Mouse (Mus musculus): ENCODE data around the gene Diaph3. TPM values are rescaled to one million over a fixed set of nuclear protein-coding genes. Genes with fewer than 3 reads are reported as not detected.

The Diaph3 gene
- polyA plus RNA-seq, 1 experiment from 2014 or later = 13.3 TPM

DNA sequence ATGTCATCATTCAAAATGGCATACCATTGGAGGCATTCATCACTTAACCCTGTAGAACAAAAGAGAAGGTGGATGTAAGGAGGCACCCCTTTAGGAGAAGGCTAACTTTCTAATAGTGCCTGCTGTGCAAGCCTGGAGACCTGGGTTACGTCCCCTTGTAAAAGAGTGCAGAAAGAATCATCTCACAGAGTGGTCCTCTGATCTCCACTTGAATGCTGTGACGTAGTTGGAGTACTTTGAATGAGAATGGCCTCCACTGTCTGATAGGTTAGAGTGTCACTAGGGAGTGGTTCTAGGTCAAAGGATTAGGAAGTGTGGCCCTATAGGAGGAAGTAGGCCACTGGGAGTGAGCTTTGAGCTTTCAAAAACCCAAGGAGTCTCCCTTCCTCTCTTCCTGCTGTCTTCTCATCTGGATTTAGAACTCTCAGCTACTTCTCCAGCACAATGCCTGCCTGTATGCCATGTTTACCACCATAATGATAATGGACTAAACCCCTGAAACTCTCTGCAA is 66.0 kb downstream of the Diaph3 start:
- H3K4me2 ChIP-seq (replicated peaks) = no peak overlapping the region
- H3K9ac ChIP-seq = no peak overlapping the region
- H3K27ac ChIP-seq = no peak overlapping the region
- ATAC-seq (ENCODE audit: insufficient number of reproducible peaks, insufficient read depth, low FRiP score, low TSS enrichment) = no peak
- H3K4me1 ChIP-seq = no peaks in the 10 kb centered on the region
- H3K9me3 ChIP-seq = no peaks in the 10 kb centered on the region
- H3K27me3 ChIP-seq = no peaks in the 10 kb centered on the region
- no peaks in the 10 kb centered on the region for H3K36me3 ChIP-seq
- 93% methylated on average over 2 of the region's 2 CpGs for WGBS
- H3K4me3 ChIP-seq = no peak overlapping the region

DNA sequence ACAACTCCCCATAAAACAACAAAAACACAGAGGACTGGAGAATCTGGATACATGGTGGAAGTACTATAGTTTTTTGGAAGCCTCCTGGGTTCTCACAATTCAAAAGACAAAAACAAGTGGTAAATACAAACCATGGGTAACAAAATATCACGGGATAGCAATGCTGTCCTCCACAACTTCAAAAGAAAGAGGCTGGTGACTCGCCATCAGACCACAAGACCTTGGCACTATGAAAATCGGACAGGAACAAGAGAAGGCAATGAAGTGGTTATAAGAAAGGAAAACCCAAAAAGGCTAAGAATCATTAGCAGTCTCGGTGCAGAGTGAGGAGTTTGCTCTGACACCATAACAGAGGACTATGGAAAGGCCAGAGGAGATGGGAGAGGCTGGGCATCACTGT is 76.8 kb downstream of the Diaph3 start:
- no peak for ATAC-seq (ENCODE audit: insufficient number of reproducible peaks, insufficient read depth, low FRiP score, low TSS enrichment)
- Histone ChIP-seq H3K36me3 (no peaks in the 10 kb centered on the region), H3K27ac (no peak overlapping the region), H3K4me1 (no peaks in the 10 kb centered on the region), H3K9ac (no peak overlapping the region), H3K27me3 (no peaks in the 10 kb centered on the region), H3K4me3 (no peak overlapping the region), H3K9me3 (0 out of 2 replicates have a peak, but pooled peaks cover 4% of the 10 kb centered on the region), H3K4me2 (replicated peaks) (no peak overlapping the region)
- 84% methylated on average over 4 of the region's 4 CpGs for WGBS

DNA sequence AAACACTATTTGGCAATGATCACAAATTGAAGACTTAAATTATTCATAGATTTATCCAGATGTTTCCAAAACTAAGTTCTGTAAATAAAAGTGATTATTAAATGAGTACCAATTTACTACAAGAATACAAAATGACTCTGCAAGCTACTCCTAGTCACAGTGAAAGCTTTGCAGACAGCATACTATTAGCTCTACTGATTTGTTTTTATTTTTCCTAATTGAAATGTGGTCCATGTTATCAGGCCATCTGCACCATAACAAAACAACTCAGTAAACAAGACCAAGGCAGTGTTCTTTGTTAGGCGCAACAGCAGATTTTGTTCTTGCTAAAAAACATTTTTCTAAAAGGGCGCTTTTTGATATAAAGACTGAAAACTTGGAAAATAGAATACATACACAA is 84.9 kb downstream of the Diaph3 start:
- no peaks in the 10 kb centered on the region for H3K9me3 ChIP-seq
- H3K4me3 ChIP-seq = no peak overlapping the region
- no peak overlapping the region for H3K4me2 ChIP-seq (replicated peaks)
- no peaks in the 10 kb centered on the region for H3K36me3 ChIP-seq
- H3K27ac ChIP-seq = no peak overlapping the region
- 100% methylated on average over 2 of the region's 2 CpGs for WGBS
- H3K9ac ChIP-seq = no peak overlapping the region
- ATAC-seq (ENCODE audit: insufficient number of reproducible peaks, insufficient read depth, low FRiP score, low TSS enrichment) = no peak
- H3K4me1 ChIP-seq = no peaks in the 10 kb centered on the region
- H3K27me3 ChIP-seq = no peaks in the 10 kb centered on the region

DNA sequence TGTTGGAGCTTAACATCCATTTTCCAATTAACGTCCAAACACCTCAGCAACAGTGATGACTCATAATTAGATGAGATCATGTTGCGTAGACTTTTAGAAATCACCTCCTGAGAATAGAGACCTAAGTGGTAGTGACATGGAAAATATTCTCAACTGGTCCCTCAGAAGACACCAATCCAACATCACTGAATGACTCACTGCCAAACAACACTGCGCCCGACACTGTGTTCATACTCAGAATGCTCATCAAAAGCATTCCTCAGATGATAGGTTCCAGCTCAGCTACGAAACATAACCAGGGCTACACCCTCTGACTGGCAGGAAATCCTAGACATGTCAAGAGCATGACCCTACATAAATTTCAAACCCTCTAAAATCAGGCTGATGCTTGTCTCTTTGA is 89.8 kb downstream of the Diaph3 start:
- Histone ChIP-seq H3K27ac (no peak overlapping the region), H3K4me3 (no peak overlapping the region), H3K27me3 (no peaks in the 10 kb centered on the region), H3K36me3 (no peaks in the 10 kb centered on the region), H3K9me3 (no peaks in the 10 kb centered on the region), H3K4me1 (no peaks in the 10 kb centered on the region), H3K4me2 (replicated peaks) (no peak overlapping the region), H3K9ac (no peak overlapping the region)
- WGBS = 50% methylated on average over 5 of the region's 5 CpGs
- no peak for ATAC-seq (ENCODE audit: insufficient number of reproducible peaks, insufficient read depth, low FRiP score, low TSS enrichment)

DNA sequence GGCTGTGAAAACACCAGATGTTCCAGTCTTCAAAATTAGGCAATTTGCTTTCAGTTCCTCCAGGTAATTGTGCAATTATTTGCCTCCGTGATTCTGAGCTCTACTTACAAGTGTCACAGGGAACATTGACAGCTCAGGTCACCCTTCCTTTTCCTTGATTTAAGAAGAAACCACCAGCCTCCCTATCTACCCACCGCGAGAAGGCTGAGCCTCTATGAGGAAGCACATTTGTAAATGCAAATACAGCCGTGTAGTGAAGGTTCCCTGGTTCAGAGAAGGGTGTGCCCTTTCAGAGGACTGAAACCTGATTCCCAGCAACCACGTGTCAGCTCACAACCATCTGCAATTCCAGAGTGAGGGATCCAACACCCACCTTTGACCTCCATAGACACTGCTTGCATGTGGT is 96.6 kb downstream of the Diaph3 start:
- H3K9me3 ChIP-seq = no peaks in the 10 kb centered on the region
- no peak overlapping the region for H3K9ac ChIP-seq
- no peak for ATAC-seq (ENCODE audit: insufficient number of reproducible peaks, insufficient read depth, low FRiP score, low TSS enrichment)
- H3K27me3 ChIP-seq = no peaks in the 10 kb centered on the region
- no peak overlapping the region for H3K4me3 ChIP-seq
- H3K36me3 ChIP-seq = no peaks in the 10 kb centered on the region
- no peak overlapping the region for H3K27ac ChIP-seq
- H3K4me2 ChIP-seq (replicated peaks) = no peak overlapping the region
- WGBS = 22% methylated on average over 5 of the region's 5 CpGs
- no peaks in the 10 kb centered on the region for H3K4me1 ChIP-seq

DNA sequence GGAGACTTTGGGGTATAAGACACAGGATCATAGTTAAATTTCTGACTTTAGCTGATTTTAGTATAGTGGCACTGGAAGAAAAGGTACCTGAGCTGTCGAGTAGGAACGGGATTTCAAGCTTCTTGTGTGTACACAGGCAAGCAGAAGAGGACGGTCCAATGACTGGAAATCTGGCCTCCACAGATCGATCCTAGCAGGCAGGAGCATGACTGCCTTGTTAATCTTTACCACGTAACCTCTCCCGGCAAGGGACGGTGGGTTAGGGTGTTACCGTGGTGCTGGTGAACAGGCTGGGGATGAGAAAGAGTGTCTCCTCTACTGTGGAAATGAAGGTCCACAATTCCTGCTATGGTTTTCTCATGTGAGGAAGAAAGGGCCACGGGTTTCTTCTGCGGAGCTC is 120.8 kb downstream of the Diaph3 start:
- Histone ChIP-seq H3K9me3 (no peaks in the 10 kb centered on the region), H3K4me3 (no peak overlapping the region), H3K4me1 (no peaks in the 10 kb centered on the region), H3K27me3 (no peaks in the 10 kb centered on the region), H3K27ac (no peak overlapping the region), H3K36me3 (no peaks in the 10 kb centered on the region), H3K4me2 (replicated peaks) (no peak overlapping the region), H3K9ac (no peak overlapping the region)
- WGBS = 94% methylated on average over 10 of the region's 10 CpGs
- ATAC-seq (ENCODE audit: insufficient number of reproducible peaks, insufficient read depth, low FRiP score, low TSS enrichment) = no peak

DNA sequence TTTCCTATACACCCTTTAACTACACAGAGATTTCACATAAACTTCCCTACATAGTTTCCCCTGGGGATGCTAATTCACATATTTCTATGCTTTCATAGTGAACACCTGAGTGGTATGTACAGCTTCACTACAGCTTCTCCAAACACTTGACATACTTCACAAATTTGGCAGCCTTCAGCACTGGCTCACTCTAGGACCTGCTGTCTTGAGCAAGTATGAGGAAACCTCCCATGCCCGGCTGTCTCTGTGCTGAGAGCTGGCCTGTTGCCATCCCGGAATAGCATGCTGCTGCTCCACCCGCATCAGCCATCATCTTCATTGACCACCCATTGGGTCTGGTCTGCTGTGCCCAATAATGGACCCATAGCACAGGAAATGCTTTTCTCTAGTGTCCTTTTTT is 121.3 kb downstream of the Diaph3 start:
- Histone ChIP-seq H3K9me3 (no peaks in the 10 kb centered on the region), H3K4me3 (no peak overlapping the region), H3K27ac (no peak overlapping the region), H3K9ac (no peak overlapping the region), H3K4me2 (replicated peaks) (no peak overlapping the region), H3K4me1 (no peaks in the 10 kb centered on the region), H3K36me3 (no peaks in the 10 kb centered on the region), H3K27me3 (no peaks in the 10 kb centered on the region)
- WGBS = 88% methylated on average over 3 of the region's 3 CpGs
- no peak for ATAC-seq (ENCODE audit: insufficient number of reproducible peaks, insufficient read depth, low FRiP score, low TSS enrichment)

DNA sequence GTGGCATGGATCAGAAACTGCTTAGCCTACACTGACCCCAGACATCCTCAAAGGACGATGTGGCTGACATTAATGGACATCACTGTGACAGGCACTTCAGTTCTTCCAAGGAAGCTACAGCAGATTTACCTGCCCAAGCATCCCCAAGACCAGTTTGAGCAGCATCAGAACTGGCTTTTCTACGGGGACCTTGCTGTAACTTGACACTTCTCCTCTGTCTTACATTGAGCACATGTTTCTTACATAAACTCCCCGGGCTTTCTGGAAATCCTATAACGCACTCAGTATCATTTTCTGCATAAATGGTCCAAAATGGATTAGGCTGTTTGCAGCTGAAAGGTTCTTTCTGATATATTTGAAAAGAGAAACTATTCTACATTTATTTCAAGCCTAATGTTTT is 143.7 kb downstream of the Diaph3 start:
- H3K9me3 ChIP-seq = no peaks in the 10 kb centered on the region
- WGBS = 22% methylated on average over 4 of the region's 4 CpGs
- ATAC-seq (ENCODE audit: insufficient number of reproducible peaks, insufficient read depth, low FRiP score, low TSS enrichment) = no peak

DNA sequence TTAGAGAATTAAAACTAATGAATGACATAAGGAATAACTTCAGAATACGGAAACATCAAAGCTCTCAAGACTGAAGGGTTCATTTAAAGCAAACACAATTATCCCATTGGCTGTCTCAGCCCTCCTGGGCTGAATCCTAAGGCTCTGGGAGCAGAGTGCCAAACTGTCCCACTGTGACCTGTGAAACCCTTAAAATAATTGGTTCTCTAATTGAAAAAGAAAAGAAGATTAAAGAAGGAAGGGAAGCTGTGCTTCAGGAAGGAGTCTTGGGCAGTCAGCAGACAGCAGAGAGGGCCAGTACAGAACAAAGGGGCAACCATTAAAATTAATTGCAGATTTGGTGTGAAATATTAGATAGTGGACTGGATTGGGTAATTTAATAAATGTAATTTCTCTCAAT is 189.9 kb downstream of the Diaph3 start:
- Histone ChIP-seq H3K27ac (no peak overlapping the region), H3K9me3 (no peaks in the 10 kb centered on the region), H3K4me3 (no peak overlapping the region), H3K4me2 (replicated peaks) (no peak overlapping the region), H3K36me3 (no peaks in the 10 kb centered on the region), H3K27me3 (no peaks in the 10 kb centered on the region), H3K4me1 (no peaks in the 10 kb centered on the region), H3K9ac (no peak overlapping the region)
- no peak for ATAC-seq (ENCODE audit: insufficient number of reproducible peaks, insufficient read depth, low FRiP score, low TSS enrichment)
- 21% methylated on average over 1 of the region's 1 CpGs for WGBS

More for the DNA sequence above, 143.7 kb downstream of the Diaph3 start:
- Histone ChIP-seq H3K4me3 (no peak overlapping the region), H3K4me1 (0 out of 2 replicates have a peak, but pooled peaks cover 4% of the 10 kb centered on the region), H3K27ac (no peak overlapping the region), H3K27me3 (no peaks in the 10 kb centered on the region), H3K4me2 (replicated peaks) (no peak overlapping the region), H3K36me3 (no peaks in the 10 kb centered on the region), H3K9ac (no peak overlapping the region)

DNA sequence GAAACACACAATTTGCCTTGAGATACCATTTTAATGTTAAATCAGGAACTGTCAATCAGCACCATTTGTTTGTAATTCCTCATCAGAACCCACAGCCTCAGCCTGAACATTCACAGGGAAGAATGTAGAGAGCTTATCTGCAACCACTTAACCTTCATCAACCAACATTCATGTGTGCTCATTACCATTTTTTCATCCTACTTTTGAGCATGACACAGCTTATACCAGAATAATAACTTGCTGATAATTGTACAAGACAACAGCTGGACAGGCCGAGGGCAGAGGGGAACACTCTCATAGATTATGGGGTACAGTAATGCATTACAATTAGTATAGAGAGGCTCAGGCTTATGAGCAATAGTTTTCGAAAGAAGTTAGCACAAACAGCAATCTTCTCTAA is 203.1 kb downstream of the Diaph3 start:
- H3K4me1 ChIP-seq = no peaks in the 10 kb centered on the region
- H3K27ac ChIP-seq = no peak overlapping the region
- H3K4me2 ChIP-seq (replicated peaks) = no peak overlapping the region
- ATAC-seq (ENCODE audit: insufficient number of reproducible peaks, insufficient read depth, low FRiP score, low TSS enrichment) = no peak
- no peaks in the 10 kb centered on the region for H3K9me3 ChIP-seq
- H3K9ac ChIP-seq = no peak overlapping the region
- no peaks in the 10 kb centered on the region for H3K27me3 ChIP-seq
- no peak overlapping the region for H3K4me3 ChIP-seq
- no peaks in the 10 kb centered on the region for H3K36me3 ChIP-seq
- WGBS = 76% methylated on average over 2 of the region's 2 CpGs

DNA sequence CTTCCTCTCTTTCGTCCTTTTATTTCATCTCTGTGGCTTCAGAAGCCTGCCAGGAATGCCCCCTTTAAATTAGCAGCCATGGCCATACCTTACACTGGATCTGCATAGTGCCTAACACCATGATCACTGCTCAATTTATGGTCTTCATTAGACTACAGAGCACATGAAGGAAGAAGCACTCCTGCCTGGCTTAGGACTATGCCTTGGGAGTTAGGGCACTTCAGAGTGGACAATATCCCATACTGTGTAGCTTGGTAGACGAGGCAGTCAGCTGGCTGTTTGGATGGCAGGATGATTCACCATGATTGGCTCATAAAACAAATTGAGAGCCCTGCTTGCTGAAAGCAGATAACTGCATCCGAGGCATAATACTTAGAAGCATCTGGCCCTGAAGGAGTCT is 204.6 kb downstream of the Diaph3 start:
- no peak overlapping the region for H3K4me2 ChIP-seq (replicated peaks)
- whole genome bisulfite sequencing = 72% methylated on average over 3 of the region's 3 CpGs
- no peaks in the 10 kb centered on the region for H3K9me3 ChIP-seq
- H3K36me3 ChIP-seq = no peaks in the 10 kb centered on the region
- no peak overlapping the region for H3K9ac ChIP-seq
- no peak overlapping the region for H3K27ac ChIP-seq
- no peaks in the 10 kb centered on the region for H3K4me1 ChIP-seq
- no peaks in the 10 kb centered on the region for H3K27me3 ChIP-seq
- ATAC-seq (ENCODE audit: insufficient number of reproducible peaks, insufficient read depth, low FRiP score, low TSS enrichment) = no peak
- H3K4me3 ChIP-seq = no peak overlapping the region

DNA sequence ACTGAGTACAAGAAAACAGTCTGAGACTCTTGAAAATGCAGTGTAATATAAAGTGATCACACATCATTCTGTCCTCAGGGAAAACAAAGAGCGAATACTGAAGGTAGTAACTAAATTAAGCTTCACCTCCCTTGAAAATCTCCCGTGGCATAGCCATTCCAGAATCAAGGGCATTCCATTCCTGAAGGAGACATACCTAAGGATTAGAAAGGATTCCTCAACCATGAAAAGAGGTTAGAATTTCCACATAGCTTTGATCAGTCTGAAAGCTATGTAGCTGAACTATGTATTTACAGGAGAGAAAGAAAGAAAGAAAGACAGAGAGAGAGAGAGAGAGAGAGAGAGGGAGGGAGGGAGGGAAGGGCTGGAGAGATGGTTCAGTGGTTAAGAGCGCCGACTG is 210.3 kb downstream of the Diaph3 start:
- Histone ChIP-seq H3K9me3 (no peaks in the 10 kb centered on the region), H3K4me2 (replicated peaks) (no peak overlapping the region), H3K9ac (no peak overlapping the region), H3K27ac (no peak overlapping the region), H3K4me3 (no peak overlapping the region), H3K4me1 (no peaks in the 10 kb centered on the region), H3K27me3 (no peaks in the 10 kb centered on the region), H3K36me3 (no peaks in the 10 kb centered on the region)
- WGBS = 74% methylated on average over 4 of the region's 4 CpGs
- ATAC-seq (ENCODE audit: insufficient number of reproducible peaks, insufficient read depth, low FRiP score, low TSS enrichment) = no peak

DNA sequence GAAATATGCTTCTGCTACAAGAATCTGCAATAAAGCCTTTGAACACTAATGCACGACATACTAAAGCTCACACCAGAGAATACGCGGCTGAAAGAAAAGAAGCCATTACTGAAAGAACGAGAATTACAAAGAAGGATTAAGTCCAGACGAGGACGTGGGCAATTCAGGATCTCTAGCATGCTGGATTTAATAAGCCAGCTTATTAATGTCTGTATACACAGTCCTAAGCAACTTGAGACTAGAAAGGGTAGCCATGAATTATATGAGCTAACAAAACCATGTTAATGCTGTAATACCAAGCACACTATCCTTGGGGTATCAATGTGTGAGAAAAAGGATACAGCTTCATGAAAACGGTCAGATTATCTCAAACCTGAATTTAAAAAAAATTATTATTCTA is 214.2 kb downstream of the Diaph3 start:
- Histone ChIP-seq H3K4me1 (no peaks in the 10 kb centered on the region), H3K9me3 (no peaks in the 10 kb centered on the region), H3K36me3 (no peaks in the 10 kb centered on the region), H3K27me3 (no peaks in the 10 kb centered on the region), H3K9ac (no peak overlapping the region), H3K27ac (no peak overlapping the region), H3K4me2 (replicated peaks) (no peak overlapping the region), H3K4me3 (no peak overlapping the region)
- no peak for ATAC-seq (ENCODE audit: insufficient number of reproducible peaks, insufficient read depth, low FRiP score, low TSS enrichment)
- WGBS = 74% methylated on average over 7 of the region's 7 CpGs

Measured in embryonic facial prominence, embryonic 12.5 days (tissue).